ENCODE assay signal across 8 mouse cellular contexts in genomic region chr11:84957171-84957570, GRCm38 (mm10). TPM values are rescaled to one million over a fixed set of nuclear protein-coding genes. Genes with fewer than 3 reads are reported as not detected.
DNase-seq lines count a peak whose midpoint lies in the region; ATAC-seq and TF ChIP-seq lines count a peak whose summit lies in the region.
"Had no signal": no experiment of that assay in that cellular context is flagged by ENCODE, and none has a peak within 500 bp of the region (broad histone marks: within the 10 kb centered on the region; RNA-seq: fewer than 3 reads in every experiment).

No protein-coding gene starts in this region.

- H3K27ac ChIP-seq in kidney, postnatal 0 days: no peak overlapping the region
- no peak overlapping the region for H3K27ac ChIP-seq in forebrain, embryonic 10.5 days
- H3K27ac ChIP-seq in hindbrain, postnatal 0 days: no peak overlapping the region
- H3K27ac ChIP-seq in neural tube, embryonic 13.5 days (replicated peaks): no peak overlapping the region

- DNase-seq in kidney, postnatal 0 days (ENCODE audit: low spot score): no peak
- no peak for DNase-seq in kidney, adult 18-20 months
- no peak for DNase-seq in forebrain, embryonic 10.5 days (ENCODE audit: extremely low spot score, low spot score)
- DNase-seq in hindbrain, postnatal 0 days (ENCODE audit: low spot score): no peak
- DNase-seq in layer of hippocampus, postnatal 10 days (ENCODE audit: low spot score in 2 of 2): no peak
- DNase-seq in left cerebral cortex, postnatal 4 days: no peak

- intact Hi-C loops in left cerebral cortex, postnatal 4 days (cut with DNase I): no loop called here

- H3K9ac ChIP-seq in kidney, postnatal 0 days (ENCODE audit: low read depth, low read length): no peak overlapping the region
- H3K9ac ChIP-seq in hindbrain, postnatal 0 days (replicated peaks; ENCODE audit: low read length): no peak overlapping the region; the same call in 1 of the 2 replicates
- 0 out of 2 replicates have a peak overlapping the region, but pooled peaks have one; percentile 53 for H3K9ac ChIP-seq in neural tube, embryonic 13.5 days

- H3K27me3 ChIP-seq in kidney, postnatal 0 days (ENCODE audit: insufficient read depth, low read length): 0 out of 2 replicates have a peak, but pooled peaks cover 5% of the 10 kb centered on the region
- peaks cover 55% of the 10 kb centered on the region for H3K27me3 ChIP-seq in forebrain, embryonic 10.5 days (ENCODE audit: poor library complexity, severe bottlenecking)
- H3K27me3 ChIP-seq in hindbrain, postnatal 0 days (ENCODE audit: insufficient read depth, low read length): peaks cover 18% of the 10 kb centered on the region
- H3K27me3 ChIP-seq in neural tube, embryonic 13.5 days: peaks cover 47% of the 10 kb centered on the region

- TF ChIP-seq CTCF in kidney, postnatal 0 days (IDR thresholded peaks at IDR 0.05; ENCODE audit: low read depth): no peak
- no peak for TF ChIP-seq CTCF in hindbrain, postnatal 0 days (IDR thresholded peaks at IDR 0.05; ENCODE audit: low read depth)

- H3K36me3 ChIP-seq in kidney, postnatal 0 days (ENCODE audit: insufficient read depth, low read length): no peaks in the 10 kb centered on the region
- H3K36me3 ChIP-seq in forebrain, embryonic 10.5 days (replicated peaks): no peaks in the 10 kb centered on the region
- H3K36me3 ChIP-seq in hindbrain, postnatal 0 days (ENCODE audit: insufficient read depth, low read length): no peaks in the 10 kb centered on the region
- no peaks in the 10 kb centered on the region for H3K36me3 ChIP-seq in neural tube, embryonic 13.5 days

- no peaks in the 10 kb centered on the region for H3K9me3 ChIP-seq in kidney, postnatal 0 days (replicated peaks; ENCODE audit: low read length)
- H3K9me3 ChIP-seq in forebrain, embryonic 10.5 days: no peaks in the 10 kb centered on the region
- H3K9me3 ChIP-seq in hindbrain, postnatal 0 days (ENCODE audit: low read length): no peaks in the 10 kb centered on the region
- H3K9me3 ChIP-seq in neural tube, embryonic 13.5 days: no peaks in the 10 kb centered on the region

- H3K4me3 ChIP-seq in kidney, postnatal 0 days (replicated peaks; ENCODE audit: low read depth, low read length): 0 out of 2 replicates have a peak overlapping the region, but pooled peaks have one; percentile 35
- peak overlapping the region; percentile 48 for H3K4me3 ChIP-seq in forebrain, embryonic 10.5 days
- peak overlapping the region; percentile 35 for H3K4me3 ChIP-seq in hindbrain, postnatal 0 days (ENCODE audit: low read length)
- H3K4me3 ChIP-seq in neural tube, embryonic 13.5 days: peak overlapping the region; percentile 35

- peaks cover 23% of the 10 kb centered on the region for H3K4me1 ChIP-seq in kidney, postnatal 0 days (replicated peaks; ENCODE audit: insufficient read depth, low read length)
- H3K4me1 ChIP-seq in forebrain, embryonic 10.5 days: peaks cover 42% of the 10 kb centered on the region
- peaks cover 8% of the 10 kb centered on the region for H3K4me1 ChIP-seq in hindbrain, postnatal 0 days (ENCODE audit: insufficient read depth, low read length)
- H3K4me1 ChIP-seq in neural tube, embryonic 13.5 days (replicated peaks): peaks cover 21% of the 10 kb centered on the region

- peak overlapping the region; percentile 59 for H3K4me2 ChIP-seq in kidney, postnatal 0 days (ENCODE audit: low read length)
- H3K4me2 ChIP-seq in hindbrain, postnatal 0 days (ENCODE audit: low read depth, low read length): peak overlapping the region; percentile 60
- peak overlapping the region; percentile 64 for H3K4me2 ChIP-seq in neural tube, embryonic 13.5 days

- WGBS in kidney, postnatal 0 days: 6% methylated on average over 15 of the region's 15 CpGs
- WGBS in forebrain, embryonic 10.5 days: 8% methylated on average over 15 of the region's 15 CpGs
- 7% methylated on average over 15 of the region's 15 CpGs for WGBS in hindbrain, postnatal 0 days
- WGBS in neural tube, embryonic 13.5 days: 9% methylated on average over 15 of the region's 15 CpGs

- ATAC-seq in kidney, postnatal 0 days (replicated peaks; ENCODE audit: low FRiP score, low read depth): no peak
- ATAC-seq in hindbrain, postnatal 0 days: no peak
- no peak for ATAC-seq in neural tube, embryonic 13.5 days (ENCODE audit: low read depth)
- ATAC-seq: Patski had no signal

RNA-seq across cellular contexts. Expression of gene Car4, which starts 0.4 kb away (rescaled TPM):
- polyA plus RNA-seq in kidney, postnatal 0 days (2015; fragmentation: Nextera tagmentation; extraction: Ambion mirVana): 121 and 134 TPM in 2 replicates
- 3.7 and 3.8 TPM in 2 replicates for polyA plus RNA-seq in forebrain, embryonic 10.5 days (2016; fragmentation: Nextera tagmentation; extraction: Ambion mirVana)
- 0.93 and 2.0 TPM in 2 replicates for total RNA-seq in hindbrain, postnatal 0 days (2014; rRNA removed)
- 12.3 and 15.0 TPM in 2 replicates for polyA plus RNA-seq in hindbrain, postnatal 0 days (2015; fragmentation: Nextera tagmentation; extraction: Ambion mirVana)
- 6.3 and 6.4 TPM in 2 replicates for polyA plus RNA-seq in neural tube, embryonic 13.5 days (2015; fragmentation: Nextera tagmentation; extraction: Ambion mirVana)
- 10 to 100 TPM; 56.8 to 63.0 TPM for total RNA-seq in layer of hippocampus, postnatal 10 days (2021)
- 10 to 100 TPM; 21.7 to 23.2 TPM for total RNA-seq in left cerebral cortex, postnatal 4 days (2021)
- polyA plus RNA-seq: Patski had no signal

RNA-seq across cellular contexts. Expression of gene Znhit3, which starts 41.0 kb away (rescaled TPM):
- 45.2 and 47.5 TPM in 2 replicates for polyA plus RNA-seq in kidney, postnatal 0 days (2015; fragmentation: Nextera tagmentation; extraction: Ambion mirVana)
- 97.6 and 99.8 TPM in 2 replicates for polyA plus RNA-seq in forebrain, embryonic 10.5 days (2016; fragmentation: Nextera tagmentation; extraction: Ambion mirVana)
- 36.7 and 44.4 TPM in 2 replicates for total RNA-seq in hindbrain, postnatal 0 days (2014; rRNA removed)
- polyA plus RNA-seq in hindbrain, postnatal 0 days (2015; fragmentation: Nextera tagmentation; extraction: Ambion mirVana): 85.9 and 89.3 TPM in 2 replicates
- polyA plus RNA-seq in neural tube, embryonic 13.5 days (2015; fragmentation: Nextera tagmentation; extraction: Ambion mirVana): 65.4 and 68.0 TPM in 2 replicates
- total RNA-seq in layer of hippocampus, postnatal 10 days (2021): 10 to 100 TPM; 27.9 to 31.2 TPM
- 10 to 100 TPM; 24.8 to 30.7 TPM for total RNA-seq in left cerebral cortex, postnatal 4 days (2021)
